Mouse (Mus musculus): ENCODE measurements around the gene Gm47955.
"Not testable (repeated sequence)": the region's sequence is repeated elsewhere in the genome, so short reads cannot be mapped to it uniquely, and the experiment has no call there.

Gm47955 gene

DNA sequence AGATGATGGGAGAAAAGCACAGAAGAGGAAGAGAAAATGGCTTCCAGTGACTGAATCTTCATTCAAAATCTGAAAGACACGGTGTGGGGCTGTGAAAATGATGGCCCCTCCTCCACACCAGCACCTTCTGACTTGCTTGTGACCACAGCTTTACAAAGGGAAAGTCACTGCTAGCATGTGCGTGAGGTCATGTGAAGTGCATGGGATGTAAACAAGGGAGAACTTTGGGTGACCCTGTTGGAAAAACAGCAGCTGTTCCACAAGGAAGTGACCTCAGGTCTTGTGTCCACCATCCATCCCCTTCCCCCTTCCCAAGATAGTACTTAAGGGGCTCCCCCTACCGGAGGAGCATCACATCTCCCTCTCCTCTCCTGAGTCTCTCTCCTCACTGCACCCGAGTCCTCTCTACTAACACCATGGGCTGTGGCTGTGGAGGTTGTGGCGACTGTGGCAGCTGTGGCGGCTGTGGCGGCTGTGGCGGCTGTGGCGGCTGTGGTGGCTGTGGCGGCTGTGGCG lies at the start of gene Gm47955:
Gm47955 (plus strand) TSS at position 417 of the 516 bp plus-strand sequence.
- DNase-seq (ENCODE audit: low spot score in 2 of 2), result no peak

DNA sequence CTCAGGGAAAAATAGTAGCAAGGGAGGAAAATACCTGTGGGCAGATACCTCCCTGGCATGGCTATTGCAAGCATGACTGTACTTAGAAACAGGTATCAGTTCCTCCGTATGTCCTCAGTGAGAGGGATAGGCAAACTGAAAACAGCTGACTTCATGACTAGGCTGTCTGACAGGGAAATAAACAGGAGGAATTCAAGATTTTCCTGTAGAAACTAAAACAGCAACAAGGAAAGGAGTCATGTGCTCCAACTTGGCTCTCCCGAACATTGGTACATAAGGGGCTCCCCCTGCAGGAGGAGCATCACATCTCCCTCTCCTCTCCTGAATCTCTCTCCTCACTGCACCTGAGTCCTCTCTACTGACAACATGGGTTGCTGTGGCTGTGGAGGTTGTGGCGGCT lies 47.1 kb upstream of the Gm47955 start, which contains the start of gene A030005L19Rik:
A030005L19Rik (plus strand) TSS at position 301 of the 400 bp plus-strand sequence.
- no peak for DNase-seq (ENCODE audit: low spot score in 2 of 2)

DNA sequence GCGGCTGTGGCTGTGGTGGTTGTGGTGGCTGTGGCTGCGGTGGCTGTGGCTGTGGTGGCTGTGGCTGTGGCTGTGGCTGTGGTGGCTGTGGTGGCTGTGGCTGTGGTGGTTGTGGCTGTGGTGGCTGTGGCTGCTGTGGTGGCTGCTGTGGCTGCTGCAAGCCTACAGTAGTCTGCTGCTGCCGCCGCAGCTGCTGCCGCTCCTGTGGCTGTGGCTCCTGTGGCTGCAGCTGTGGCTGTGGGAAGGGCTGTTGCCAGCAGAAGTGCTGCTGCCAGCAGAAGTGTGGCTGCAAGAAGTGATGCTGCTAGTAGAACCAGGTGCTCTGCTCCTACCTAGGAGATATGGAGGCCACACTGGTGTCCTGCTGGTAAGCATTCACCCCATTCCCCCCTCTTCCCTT lies 46.7 kb upstream of the Gm47955 start:
- DNase-seq (ENCODE audit: low spot score in 2 of 2), result not testable (repeated sequence)

DNA sequence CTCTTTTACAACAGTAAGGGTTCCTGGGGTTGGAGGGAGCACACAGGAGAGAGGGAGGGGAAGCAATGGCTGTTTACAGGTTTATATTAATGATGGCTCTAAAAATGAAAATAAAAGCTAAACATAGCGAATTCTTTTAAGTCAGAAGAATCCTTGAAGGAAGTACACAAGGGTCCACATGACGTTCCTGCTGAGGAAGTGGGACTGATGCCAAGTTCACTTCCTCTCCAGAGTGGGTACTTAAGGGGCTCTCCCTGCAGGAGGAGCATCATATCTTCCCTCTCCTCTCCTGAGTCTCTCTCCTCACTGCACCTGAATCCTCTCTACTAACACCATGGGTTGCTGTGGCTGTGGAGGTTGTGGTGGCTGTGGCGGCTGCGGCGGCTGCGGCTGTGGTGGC lies 35.4 kb upstream of the Gm47955 start, which contains the start of gene A030014E15Rik:
A030014E15Rik (plus strand) TSS at position 268 of the 400 bp plus-strand sequence.
- no peak for DNase-seq (ENCODE audit: low spot score in 2 of 2)

DNA sequence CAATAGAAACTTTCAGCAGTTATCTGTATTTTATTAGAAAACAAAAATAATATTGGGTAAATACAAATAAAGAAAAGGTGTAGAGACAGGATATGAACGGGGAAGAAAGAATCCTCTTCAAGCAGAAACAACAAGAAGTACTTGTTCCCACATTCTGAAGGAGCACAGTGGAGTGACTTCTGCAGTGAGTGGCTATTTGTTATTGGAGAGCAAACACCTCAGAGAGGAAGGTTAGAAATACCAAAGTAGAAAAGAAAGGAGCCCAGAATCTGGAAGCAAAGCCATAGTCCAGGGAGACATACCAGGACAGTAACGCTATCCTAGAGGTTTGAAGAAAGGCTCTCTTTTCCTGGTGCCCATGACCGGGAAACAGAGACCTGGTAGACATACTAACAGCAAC lies 29.5 kb upstream of the Gm47955 start:
- not testable (repeated sequence) for DNase-seq (ENCODE audit: low spot score in 2 of 2)

DNA sequence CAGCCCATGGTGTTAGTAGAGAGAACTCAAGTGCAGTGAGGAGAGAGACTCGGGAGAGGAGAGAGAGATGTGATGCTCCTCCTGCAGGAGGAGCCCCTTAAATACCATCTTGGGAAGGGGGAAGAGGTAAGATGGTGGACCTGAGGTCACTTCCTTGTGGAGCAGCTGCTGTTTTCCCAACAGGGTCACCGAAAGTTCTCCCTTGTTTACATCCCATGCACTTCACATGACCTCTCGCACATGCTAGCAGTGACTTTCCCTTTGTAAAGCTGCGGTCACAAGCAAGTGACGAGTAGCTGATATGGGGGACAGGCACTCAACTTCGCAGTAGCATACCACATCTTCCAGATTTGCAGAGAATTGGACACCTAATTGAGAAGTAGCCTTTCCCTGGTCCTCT lies 28.8 kb upstream of the Gm47955 start, which contains the start of gene Gm6217:
Gm6217 (minus strand) TSS at position 74 of the 400 bp plus-strand sequence.
- not testable (repeated sequence) for DNase-seq (ENCODE audit: low spot score in 2 of 2)

DNA sequence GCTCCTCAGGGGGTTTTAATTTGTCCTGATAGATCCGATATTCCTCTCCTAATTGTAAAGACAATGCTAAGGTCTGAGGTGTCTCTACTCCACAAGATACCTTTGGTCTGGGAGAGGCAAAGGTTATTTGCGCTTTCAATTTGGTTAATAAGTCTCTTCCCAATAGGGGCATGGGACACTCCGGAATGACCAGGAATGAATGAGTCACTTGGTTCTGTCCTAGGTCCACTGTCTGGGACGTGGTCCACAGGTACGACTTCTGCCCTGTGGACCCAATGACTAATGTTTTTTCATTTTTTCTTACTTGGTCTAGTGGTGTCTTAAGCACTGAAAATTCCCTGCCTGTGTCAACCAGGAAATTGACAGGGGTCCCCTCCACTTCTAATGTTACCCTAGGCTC lies 21.4 kb upstream of the Gm47955 start:
- DNase-seq (ENCODE audit: low spot score in 2 of 2), result no peak

DNA sequence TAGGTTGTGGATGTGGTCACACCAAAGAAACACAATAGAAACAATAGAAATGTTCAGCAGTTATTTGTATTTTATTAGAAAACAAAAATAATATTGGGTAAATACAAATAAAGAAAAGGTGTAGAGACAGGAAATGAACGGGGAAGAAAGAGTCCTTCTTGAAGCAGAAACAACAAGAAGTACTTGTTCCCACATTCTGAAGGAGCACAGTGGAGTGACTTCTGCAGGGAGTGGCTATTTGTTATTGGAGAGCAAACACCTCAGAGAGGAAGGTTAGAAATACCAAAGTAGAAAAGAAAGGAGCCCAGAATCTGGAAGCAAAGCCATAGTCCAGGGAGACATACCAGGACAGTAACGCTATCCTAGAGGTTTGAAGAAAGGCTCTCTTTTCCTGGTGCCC lies 17.6 kb upstream of the Gm47955 start:
- not testable (repeated sequence) for DNase-seq (ENCODE audit: low spot score in 2 of 2)

DNA sequence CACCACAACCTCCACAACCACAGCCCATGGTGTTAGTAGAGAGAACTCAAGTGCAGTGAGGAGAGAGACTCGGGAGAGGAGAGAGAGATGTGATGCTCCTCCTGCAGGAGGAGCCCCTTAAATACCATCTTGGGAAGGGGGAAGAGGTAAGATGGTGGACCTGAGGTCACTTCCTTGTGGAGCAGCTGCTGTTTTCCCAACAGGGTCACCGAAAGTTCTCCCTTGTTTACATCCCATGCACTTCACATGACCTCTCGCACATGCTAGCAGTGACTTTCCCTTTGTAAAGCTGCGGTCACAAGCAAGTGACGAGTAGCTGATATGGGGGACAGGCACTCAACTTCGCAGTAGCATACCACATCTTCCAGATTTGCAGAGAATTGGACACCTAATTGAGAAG lies 16.8 kb upstream of the Gm47955 start, which contains the start of gene A030003K21Rik:
A030003K21Rik (minus strand) TSS at position 94 of the 400 bp plus-strand sequence.
- DNase-seq (ENCODE audit: low spot score in 2 of 2), result not testable (repeated sequence)

DNA sequence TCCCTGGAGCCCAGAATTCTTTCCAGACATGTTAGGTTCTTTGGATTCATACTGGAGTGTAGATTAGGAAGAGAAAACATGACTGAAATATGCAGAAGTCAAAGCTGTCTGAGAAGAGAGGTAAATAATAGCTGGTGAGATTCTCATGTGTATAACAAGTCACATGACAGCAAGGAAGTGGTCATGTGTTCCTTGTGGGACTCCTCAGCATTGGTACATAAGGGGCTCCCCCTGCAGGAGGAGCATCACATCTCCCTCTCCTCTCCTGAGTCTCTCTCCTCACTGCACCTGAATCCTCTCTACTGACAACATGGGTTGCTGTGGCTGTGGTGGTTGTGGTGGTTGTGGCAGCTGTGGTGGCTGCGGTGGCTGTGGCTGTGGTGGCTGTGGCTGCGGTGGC lies 14.1 kb upstream of the Gm47955 start:
- DNase-seq (ENCODE audit: low spot score in 2 of 2), result not testable (repeated sequence)

DNA sequence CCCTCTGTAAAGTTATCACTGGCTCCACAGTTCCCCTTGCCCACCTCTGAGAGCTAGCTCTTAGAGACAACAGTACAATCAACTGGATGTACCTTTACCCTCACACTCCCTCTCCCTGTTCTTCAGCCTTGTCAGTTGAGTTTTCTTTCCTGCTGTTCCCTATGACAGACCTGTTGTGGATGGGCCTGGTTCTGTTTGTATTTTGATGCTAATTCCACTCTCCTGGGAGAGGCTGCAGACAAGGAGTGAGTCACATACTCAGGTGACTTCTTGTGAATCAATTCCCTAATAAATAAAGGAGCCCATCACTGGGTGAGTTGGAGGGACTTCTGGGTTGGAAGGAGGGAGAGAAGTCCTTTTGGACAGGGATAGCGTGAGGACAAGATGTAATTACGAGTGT lies 11.5 kb upstream of the Gm47955 start:
- DNase-seq (ENCODE audit: low spot score in 2 of 2), result no peak

DNA sequence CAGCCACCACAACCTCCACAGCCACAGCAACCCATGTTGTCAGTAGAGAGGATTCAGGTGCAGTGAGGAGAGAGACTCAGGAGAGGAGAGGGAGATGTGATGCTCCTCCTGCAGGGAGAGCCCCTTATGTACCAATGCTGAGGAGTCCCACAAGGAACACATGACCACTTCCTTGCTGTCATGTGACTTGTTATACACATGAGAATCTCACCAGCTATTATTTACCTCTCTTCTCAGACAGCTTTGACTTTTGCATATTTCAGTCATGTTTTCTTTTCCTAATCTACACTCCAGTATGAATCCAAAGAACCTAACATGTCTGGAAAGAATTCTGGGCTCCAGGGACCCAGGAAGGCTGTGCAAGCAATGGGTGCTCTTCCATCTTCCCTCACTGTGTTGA lies 4.2 kb upstream of the Gm47955 start, which contains the start of gene Gm7544:
Gm7544 (minus strand) TSS at position 101 of the 400 bp plus-strand sequence.
- DNase-seq (ENCODE audit: low spot score in 2 of 2), result not testable (repeated sequence)

DNA sequence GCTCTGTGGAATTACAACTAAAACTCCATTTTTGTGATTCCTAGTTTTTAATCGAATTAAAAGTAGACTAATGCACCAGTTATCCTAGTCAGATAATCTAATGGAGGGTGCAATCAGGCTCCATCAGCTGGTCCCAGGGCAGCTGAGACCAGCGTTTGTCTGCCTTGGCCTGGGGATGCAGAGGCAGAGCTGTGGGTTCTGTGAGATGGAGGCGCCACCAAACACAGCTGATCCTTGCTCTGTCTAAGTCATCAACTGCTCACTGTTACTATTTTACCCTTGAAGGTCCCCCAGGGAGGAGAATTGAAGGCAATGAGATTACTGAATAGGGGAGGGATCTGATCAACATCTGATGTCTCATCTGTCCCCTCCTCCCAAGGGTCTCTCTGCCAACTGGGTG lies 6.3 kb downstream of the Gm47955 start:
- DNase-seq (ENCODE audit: low spot score in 2 of 2), result no peak

DNA sequence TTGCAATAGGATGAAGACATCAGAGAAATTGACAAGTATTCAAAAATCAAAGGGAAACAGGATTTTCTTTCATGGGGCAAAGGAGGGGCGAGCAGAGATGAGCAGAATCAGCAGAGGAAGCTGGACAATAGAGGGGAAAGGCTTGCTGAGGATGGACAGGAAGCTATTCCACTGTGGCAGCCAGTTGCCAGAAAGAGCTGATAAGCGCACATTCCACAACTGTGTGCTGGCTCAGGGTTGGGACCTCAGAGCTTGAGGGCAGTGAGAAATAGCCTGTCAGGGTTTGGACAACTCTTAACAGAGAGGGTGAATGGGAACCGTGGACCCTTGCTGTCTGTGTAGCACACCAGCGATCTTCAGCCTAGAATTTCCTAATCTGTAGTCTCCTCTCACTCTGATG lies 12.0 kb downstream of the Gm47955 start:
- DNase-seq (ENCODE audit: low spot score in 2 of 2), result no peak

DNA sequence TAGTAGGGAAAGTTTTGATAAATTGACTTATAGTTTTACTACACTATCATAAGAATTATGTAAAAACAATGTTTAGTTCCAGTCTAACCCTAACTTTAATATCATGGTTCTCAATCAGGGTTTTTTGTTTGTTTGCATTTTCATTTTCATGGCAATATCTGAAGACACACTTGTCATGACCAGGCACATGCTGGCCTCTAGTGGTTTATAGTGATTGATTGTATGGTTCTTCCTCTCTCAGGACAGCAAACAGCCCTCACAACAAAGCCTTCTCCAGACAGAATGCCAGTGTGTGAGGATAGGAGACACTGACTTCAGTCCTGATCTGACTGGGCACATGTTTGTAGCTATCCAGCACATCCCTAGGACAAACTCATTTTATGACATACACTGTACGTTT lies 13.2 kb downstream of the Gm47955 start:
- no peak for DNase-seq (ENCODE audit: low spot score in 2 of 2)

DNA sequence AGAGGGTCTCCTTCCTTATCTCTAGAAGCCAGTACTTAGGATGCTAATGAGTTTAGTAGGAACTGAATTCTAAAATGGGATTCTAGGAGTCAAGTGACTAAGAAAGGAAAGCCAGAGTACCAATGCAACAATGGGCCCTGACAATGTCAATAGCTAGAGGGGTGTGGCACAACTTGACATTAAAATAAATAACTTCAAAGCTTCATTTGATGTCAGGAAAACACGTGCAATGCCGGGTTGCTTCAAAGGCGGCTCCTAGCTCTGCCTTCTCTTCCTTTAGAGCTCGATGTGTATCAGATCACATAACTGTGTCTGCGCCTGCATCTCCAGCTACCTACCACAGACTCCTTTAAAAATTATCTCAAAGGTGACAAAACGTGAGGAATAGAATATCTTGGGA lies 13.8 kb downstream of the Gm47955 start:
- no peak for DNase-seq (ENCODE audit: low spot score in 2 of 2)

DNA sequence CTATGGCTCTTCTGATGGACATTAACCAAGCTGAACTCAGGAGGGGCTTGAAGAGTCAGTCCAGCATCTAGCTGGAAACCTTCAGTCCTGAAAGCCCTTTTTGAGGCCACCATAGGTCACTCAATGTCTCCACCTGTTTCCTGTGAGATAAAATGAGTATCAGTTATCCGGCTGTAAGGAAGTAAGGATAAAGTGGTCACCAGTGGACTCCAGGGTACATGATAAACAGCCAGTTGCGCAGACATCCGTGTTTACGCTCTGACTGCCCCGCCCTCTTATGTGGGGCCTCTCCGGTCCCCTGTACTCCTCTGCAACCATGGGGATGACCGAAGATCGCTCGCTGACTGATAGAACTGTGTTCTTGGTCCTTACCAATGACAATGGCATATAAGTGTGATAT lies 14.3 kb downstream of the Gm47955 start:
- no peak for DNase-seq (ENCODE audit: low spot score in 2 of 2)

DNA sequence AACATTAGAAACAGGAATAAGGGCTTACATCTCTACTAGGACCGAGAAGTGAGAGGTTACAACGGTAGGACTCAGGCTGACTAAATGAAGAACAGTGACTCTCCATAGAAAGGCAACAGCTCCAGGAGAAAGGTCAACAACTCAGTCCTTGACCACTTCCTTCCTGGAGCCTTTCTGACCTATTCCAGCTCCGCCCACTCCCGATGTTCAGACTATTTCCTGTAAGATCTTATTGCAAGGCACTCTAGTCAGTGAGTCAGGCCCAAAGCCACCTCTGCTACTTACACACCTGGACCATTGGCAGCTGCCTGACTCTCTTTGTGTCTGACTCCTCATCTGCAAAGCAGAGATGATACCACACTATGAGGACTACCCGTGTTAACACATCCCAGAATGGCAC lies 15.7 kb downstream of the Gm47955 start:
- DNase-seq (ENCODE audit: low spot score in 2 of 2), result no peak

DNA sequence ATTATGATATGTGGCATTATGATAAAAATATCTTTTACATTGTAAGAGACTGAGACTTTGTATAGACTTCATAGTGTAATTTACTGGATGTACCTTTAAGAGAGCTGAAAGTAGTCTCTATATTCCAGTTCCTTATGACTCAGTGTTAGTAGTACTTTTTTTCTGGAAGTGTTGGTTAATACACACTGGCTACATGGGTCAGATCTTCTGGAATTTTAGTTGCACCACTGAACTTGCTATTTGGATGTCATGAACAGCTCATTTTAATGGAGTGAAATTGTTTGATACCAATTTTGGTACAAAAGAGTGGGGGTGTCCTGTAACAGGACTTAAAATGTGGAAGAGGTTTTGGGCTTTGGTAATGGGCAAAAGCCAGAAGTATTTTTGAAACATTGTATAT lies 17.8 kb downstream of the Gm47955 start:
- DNase-seq (ENCODE audit: low spot score in 2 of 2), result no peak

DNA sequence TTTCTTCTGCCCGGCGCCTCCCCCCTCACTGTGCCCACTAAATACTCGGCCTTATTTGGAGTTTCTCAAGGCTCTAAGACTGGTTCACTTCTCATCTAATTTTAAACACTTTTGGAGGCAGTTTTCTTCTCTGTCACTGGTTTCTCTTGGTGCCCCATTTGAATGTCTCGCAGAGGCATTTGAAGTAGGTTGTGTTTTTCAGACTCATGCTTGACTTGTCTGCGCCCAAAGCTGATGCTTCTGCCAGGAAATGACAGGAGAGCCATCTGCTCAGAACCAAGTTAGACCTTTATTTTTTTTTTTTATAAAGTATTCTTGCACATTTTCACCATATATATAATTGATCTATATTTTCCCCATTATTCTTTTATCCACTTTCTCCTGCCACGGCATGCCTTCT lies 26.7 kb downstream of the Gm47955 start:
- peak in 1 of 2 experiments; percentile 23 for DNase-seq (ENCODE audit: low spot score in 2 of 2)

DNA sequence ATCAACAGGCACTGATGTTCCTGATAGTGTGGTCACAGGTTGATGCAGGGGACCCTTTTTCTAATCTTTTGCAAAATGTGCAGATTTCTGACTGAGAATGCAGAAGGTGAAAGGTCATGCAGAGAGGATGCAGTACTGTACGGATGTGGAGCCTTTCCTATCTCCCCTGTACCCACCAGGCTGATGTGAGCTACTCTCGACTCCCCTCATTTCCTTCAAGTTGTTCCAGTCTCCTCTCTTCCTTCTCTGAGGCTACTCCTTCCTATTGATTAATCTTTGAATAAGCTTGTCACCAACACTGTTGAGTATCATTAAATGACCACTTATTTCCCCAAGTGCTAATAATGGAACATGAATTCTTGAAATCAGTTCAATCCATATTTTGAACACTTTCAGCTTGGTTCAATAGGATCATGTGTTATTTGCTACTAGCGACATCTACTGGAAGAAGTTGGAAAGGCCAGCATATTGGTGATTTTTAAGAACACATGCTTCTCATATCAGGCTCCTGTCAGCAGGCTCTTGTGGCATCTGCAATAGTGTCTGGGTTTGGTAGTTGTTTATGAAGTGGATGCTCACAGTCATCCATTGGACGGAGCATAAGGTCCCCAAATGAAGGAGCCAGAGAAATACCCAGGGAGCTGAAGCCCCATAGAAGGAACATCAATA lies 27.6 kb downstream of the Gm47955 start:
- peak; percentile 25 to 82 for DNase-seq (ENCODE audit: low spot score in 2 of 2)

DNA sequence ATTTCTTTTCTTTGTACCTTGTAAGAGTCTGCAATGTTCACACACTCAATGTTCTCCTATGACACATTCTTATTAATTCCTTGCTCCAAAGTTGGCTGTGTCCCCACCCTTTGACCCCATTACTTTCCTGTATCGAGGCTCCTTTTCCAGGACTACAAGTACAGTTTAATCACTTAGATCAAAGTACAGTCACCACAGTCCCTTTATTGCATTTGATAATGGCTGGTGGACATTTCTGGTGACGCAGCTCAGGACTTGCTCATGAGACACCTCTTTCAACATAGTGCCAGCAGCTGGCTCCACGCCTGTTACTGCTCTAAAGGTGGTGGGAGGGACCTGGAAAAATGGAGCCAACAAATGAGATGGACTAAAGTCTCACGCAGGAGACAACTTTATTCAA lies 31.0 kb downstream of the Gm47955 start:
- no peak for DNase-seq (ENCODE audit: low spot score in 2 of 2)

DNA sequence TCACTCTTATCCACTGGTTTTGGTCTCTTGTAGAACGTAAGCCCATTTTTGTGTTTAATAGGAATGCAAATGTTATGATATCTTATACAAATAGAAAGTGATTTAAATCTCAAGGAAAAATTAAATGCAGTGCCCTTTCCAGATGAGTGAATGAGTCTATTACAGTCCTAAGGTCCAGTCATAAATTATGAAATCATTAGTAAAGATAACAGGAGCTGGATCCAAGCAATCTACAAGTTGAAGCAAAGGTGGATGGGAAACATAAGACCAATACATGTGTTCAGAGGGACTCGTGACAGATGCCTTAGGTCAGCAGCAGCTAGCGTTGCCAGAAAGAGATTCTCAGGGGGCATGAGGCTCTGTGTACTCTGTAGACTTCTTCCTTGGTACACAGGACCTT lies 31.5 kb downstream of the Gm47955 start:
- DNase-seq (ENCODE audit: low spot score in 2 of 2), result no peak
